Mouse (Mus musculus) T-cell, adult 66 days (primary cell): ENCODE data around the gene Setdb2. TPM values are rescaled to one million over a fixed set of nuclear protein-coding genes. Genes with fewer than 3 reads are reported as not detected.

Experiments used
- total RNA-seq, 2 experiments: library from RNA; stranded (reverse); gene quantifications; 3 replicates in 1 of 2; 4 replicates in 1 of 2; pipeline ENCODE4 v1.2.4; 2023

Setdb2 gene
- total RNA-seq: 10 to 100 TPM; 39.9 to 49.5 TPM

DNA sequence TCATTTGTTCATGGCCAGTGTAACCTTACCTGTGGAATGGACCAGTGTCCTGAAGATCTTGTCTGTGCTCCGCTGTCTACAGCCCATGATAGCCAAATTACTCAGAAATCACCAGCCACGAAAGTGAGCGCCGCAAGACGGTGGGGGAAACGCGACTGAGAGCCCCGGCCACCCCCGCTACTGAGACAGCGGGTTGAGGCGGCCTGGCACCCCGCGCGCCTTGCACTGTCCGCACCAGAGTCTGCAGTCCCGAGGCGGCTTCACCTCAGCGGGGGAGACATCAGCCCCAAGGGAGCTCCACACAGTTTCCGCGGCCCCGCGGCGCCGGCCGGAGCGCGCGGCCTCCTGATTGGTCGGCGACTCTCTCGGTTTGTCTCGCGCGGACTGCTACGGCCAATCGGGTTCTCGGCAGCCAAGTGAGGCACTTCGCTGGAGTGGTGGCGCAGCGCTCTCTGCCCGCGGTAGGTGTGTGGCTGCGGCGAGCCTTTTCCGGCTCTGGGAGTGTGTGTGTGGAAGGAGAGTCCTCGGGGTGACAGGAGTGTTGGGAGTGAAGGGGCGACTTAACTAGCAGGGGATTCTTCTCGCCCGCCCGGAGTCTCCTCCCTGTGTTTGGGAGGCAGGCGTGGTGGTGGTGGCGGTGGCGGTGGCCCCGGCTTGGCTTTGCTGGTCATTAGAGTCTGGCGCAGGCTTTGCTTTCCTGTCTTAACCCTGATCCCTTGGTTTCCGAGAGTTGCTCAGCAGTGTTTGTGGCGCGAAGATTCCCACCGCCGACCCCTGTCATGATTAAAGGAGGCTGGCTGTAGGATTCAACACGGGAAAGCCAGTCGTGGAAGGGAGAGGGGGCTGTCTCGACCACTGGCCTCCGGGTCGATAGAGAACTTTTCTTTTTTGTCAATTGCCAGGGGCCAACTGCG is at the start of gene Setdb2, which contains the start of gene Cab39l:
TSS of gene Setdb2 (minus strand) at position 327 of the 914 bp plus-strand sequence.
TSS of gene Cab39l (plus strand) at position 415 of the 914 bp plus-strand sequence.

DNA sequence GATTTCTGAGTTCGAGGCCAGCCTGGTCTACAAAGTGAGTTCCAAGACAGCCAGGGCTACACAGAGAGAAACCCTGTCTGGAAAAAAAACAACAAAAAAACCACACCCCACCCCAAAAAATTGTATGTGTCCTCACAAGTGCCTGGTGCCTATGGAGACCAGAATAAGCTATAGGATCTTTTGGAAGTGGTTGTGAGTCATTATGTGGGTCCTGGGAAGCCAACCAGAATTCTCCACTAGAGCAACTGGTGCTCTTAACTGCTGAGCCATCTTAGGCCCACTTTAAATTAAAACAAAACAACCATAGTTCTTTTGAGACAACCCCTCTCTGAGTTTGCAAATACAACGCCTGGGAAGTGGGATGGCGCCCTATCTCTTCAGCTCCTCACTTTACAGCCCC is 45.4 kb downstream of the Setdb2 start, which contains the start of gene Phf11c:
TSS of gene Phf11c (minus strand) at position 101 of the 400 bp plus-strand sequence.

DNA sequence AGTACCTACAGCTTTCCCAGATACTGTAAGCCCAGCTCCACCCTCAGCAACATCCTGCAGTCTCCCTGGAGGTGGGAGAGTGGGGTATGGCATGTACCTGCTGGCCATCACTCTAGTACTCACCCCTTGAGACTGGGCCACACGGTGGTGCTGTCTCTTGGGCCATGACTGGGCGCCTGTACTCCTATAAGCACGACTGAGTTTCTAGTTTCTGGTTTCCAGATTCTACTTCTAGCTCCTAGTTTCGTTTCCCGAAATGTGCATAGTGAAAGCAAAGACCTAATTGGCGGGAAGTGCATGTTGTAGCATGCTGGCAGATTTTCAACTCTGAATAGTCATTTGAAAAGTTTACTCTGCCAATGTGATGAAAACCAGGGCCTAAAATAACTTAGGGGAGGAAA is 75.4 kb downstream of the Setdb2 start, which contains the start of gene Phf11d:
TSS of gene Phf11d (minus strand) at position 227 of the 401 bp plus-strand sequence.

Other genes starting within 250 kb of the Setdb2 start
- gene Rcbtb1, start 239.7 kb downstream of the Setdb2 start, total RNA-seq: 10 to 100 TPM; 95.2 to 96.2 TPM
- 1 to 10 TPM; 4.9 to 9.4 TPM for gene Gm6904, start 180.7 kb downstream of the Setdb2 start, total RNA-seq
- 1 to 10 TPM; 5.6 to 7.0 TPM for gene Phf11a, start 143.4 kb downstream of the Setdb2 start, total RNA-seq
- gene Phf11b, start 99.5 kb downstream of the Setdb2 start, total RNA-seq: 10 to 100 TPM; 35.7 to 46.0 TPM
- 10 to 100 TPM; 12.6 to 13.3 TPM for gene Phf11d, start 75.4 kb downstream of the Setdb2 start, total RNA-seq
- gene Phf11c, start 45.5 kb downstream of the Setdb2 start, total RNA-seq: 10 to 100 TPM; 17.4 to 21.0 TPM
- gene Cab39l, start 88 bp upstream of the Setdb2 start, total RNA-seq: 10 to 100 TPM; 27.3 to 35.5 TPM
- gene Cdadc1, start 157.1 kb upstream of the Setdb2 start, total RNA-seq: 10 to 100 TPM; 55.6 to 58.3 TPM
- not detected for gene Shisa2, start 184.4 kb upstream of the Setdb2 start, total RNA-seq